Mouse (Mus musculus) liver, embryonic 13.5 days (tissue): ENCODE data around the gene Wdfy2. TPM values are rescaled to one million over a fixed set of nuclear protein-coding genes. Genes with fewer than 3 reads are reported as not detected.
"Not testable (repeated sequence)": the region's sequence is repeated elsewhere in the genome, so short reads cannot be mapped to it uniquely, and the experiment has no call there.

ENCODE experiments used
- ATAC-seq: fragments of 200-750 bp; cut with Nextera tagmentation; 2 replicates; pipeline ENCODE4 v1.8.0; 2017; ENCODE audit warnings: low read depth, mild to moderate bottlenecking, moderate number of reproducible peaks, moderate library complexity
- DNase-seq: peaks from one replicate; pipeline ENCODE4 v3.0.0; 2022
- H3K27ac ChIP-seq: fragments of 300-500 bp; sonication (generic); 2 replicates; pipeline ENCODE4 v1.5.1; 2015; ENCODE audit warnings: moderate library complexity, mild to moderate bottlenecking, inconsistent platforms
- H3K27me3 ChIP-seq: fragments of 300-500 bp; sonication (generic); 2 replicates; pipeline ENCODE4 v1.6.1; 2015; ENCODE audit warnings: mild to moderate bottlenecking, inconsistent platforms
- H3K36me3 ChIP-seq: fragments of 300-500 bp; sonication (generic); 2 replicates; pipeline ENCODE4 v1.6.1; 2015; ENCODE audit warnings: mild to moderate bottlenecking, inconsistent platforms
- H3K4me1 ChIP-seq: fragments of 300-500 bp; sonication (generic); replicated peaks from 2 replicates; pipeline ENCODE4 v1.6.1; 2015; ENCODE audit warnings: inconsistent platforms
- H3K4me2 ChIP-seq: fragments of 300-500 bp; sonication (generic); 2 replicates; pipeline ENCODE4 v1.6.1; 2015; ENCODE audit warnings: inconsistent platforms, mild to moderate bottlenecking, moderate library complexity
- H3K4me3 ChIP-seq: fragments of 300-500 bp; sonication (generic); replicated peaks from 2 replicates; pipeline ENCODE4 v1.5.1; 2015; ENCODE audit warnings: mild to moderate bottlenecking, inconsistent platforms
- H3K9ac ChIP-seq: fragments of 300-500 bp; sonication (generic); 2 replicates; pipeline ENCODE4 v1.6.1; 2015; ENCODE audit warnings: mild to moderate bottlenecking, inconsistent platforms
- H3K9me3 ChIP-seq: fragments of 300-500 bp; sonication (generic); replicated peaks from 2 replicates; pipeline ENCODE4 v1.6.1; 2016; ENCODE audit warnings: inconsistent platforms
- WGBS: fragments of 180-500 bp; shearing (Covaris S2); methylation state at CpG from one replicate; pipeline ENCODE4 v1.1.7; 2015; ENCODE audit not compliant: insufficient replicate concordance; 5-methylcytosine and 5-hydroxymethylcytosine counted together
- polyA plus RNA-seq: library from polyadenylated mRNA; unstranded; fragments of >200 nt; fragmentation: Nextera tagmentation; extraction: Ambion mirVana; gene quantifications from 2 replicates; pipeline ENCODE4 v1.2.1, GENCODE M21; 2015

Wdfy2 gene
- polyA plus RNA-seq, 1 experiment from 2014 or later, result 1.9 TPM

DNA sequence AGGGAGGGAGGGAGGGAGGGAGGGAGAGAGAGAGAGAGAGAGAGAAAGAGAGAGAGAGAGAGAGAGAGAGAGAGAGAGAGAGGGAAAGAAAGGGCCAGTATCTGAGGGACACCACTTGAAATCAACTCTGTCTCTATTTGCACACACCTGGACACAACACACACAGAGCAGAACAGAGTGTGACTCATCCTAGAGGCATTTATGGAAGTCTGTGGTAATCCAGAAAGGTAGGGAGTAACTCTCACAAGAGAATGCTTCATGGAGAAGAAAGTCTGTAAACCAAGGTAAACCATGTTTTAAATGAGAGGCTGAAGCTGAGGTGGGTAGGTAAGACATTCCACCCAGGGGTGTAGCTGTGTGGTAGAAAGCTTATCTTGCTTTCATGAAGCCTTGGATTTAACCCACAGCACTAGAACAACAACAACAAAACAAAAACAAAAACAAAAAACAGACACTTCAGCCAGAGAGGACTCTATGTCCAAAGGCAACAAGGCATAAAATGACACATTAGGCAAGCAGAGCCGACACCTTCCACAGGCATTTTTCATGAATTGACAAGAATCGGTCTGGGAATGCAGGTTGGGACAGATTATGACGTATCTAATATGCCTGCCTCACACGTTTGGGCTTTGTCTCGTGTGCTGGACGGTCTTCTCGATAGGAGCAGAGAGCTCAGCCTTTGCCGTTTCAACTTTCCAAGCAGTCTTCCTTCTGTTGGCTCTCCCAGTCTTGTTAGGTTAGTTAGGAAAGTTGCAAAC lies 11.7 kb upstream of the Wdfy2 start:
- whole genome bisulfite sequencing, result 78% methylated on average over 8 of the region's 8 CpGs

DNA sequence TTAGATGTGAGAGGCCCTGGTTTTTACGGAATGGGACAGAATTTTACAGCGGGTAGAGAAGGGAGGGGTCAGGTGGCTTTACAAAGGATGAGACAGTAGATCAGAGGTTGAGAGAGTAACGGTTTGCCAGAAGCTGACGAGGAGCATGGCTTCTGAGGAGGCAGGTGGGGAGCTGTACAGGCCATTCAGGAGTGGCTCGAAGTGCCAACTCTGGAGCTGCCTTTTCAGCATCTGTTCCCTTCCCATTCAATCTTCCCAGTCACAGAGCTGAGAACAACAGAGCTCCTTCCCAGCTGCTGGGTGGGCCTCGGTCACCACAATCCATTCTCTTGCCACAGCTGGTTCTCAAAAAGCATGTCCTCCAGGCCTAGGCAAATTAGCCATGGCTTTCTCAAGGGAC lies 8.2 kb upstream of the Wdfy2 start:
- Histone ChIP-seq H3K4me3 (no peak overlapping the region), H3K27ac (no peak overlapping the region), H3K9me3 (no peaks in the 10 kb centered on the region), H3K36me3 (no peaks in the 10 kb centered on the region), H3K27me3 (no peaks in the 10 kb centered on the region), H3K4me1 (no peaks in the 10 kb centered on the region), H3K9ac (no peak overlapping the region), H3K4me2 (no peak overlapping the region)
- 63% methylated on average over 6 of the region's 6 CpGs for WGBS
- ATAC-seq (no peak), DNase-seq (no peak)

More for the DNA sequence above, 11.7 kb upstream of the Wdfy2 start:
- no peaks in the 10 kb centered on the region for H3K36me3 ChIP-seq
- H3K4me2 ChIP-seq, result no peak overlapping the region
- ATAC-seq (no peak), DNase-seq (no peak)
- no peaks in the 10 kb centered on the region for H3K9me3 ChIP-seq
- no peak overlapping the region for H3K27ac ChIP-seq
- no peaks in the 10 kb centered on the region for H3K4me1 ChIP-seq
- no peaks in the 10 kb centered on the region for H3K27me3 ChIP-seq
- no peak overlapping the region for H3K4me3 ChIP-seq
- H3K9ac ChIP-seq, result no peak overlapping the region

DNA sequence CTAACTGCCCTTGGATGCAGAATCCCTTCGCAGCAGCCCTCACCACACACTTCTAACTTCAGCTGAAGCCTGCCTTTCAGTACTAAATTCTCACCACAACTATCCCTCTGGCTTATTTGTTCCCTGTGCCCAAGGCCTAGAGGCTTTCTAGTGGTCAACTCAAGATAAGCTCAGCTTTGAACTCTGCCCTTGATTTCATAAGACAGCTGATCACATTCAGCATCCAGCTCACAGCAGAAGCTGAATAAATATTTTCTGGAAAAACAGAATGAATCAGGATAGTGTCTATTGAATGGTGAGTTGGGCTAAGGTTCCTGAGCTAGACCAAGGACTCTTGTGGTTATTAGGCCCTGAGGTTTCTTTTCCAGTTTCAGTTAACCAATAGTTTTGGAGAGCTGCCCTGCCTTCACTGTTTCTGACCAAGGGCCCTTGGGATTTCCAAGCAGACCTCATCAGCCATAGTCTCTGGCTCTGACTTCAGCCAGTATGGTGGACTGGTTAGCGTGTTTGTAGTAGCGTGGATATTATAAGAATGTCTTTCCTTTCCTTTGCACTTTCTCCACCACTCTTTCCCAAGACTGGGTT lies 5.7 kb upstream of the Wdfy2 start:
- Histone ChIP-seq H3K9ac (no peak overlapping the region), H3K4me1 (peaks cover 5% of the 10 kb centered on the region), H3K4me3 (no peak overlapping the region), H3K27me3 (no peaks in the 10 kb centered on the region), H3K9me3 (no peaks in the 10 kb centered on the region), H3K36me3 (no peaks in the 10 kb centered on the region), H3K27ac (no peak overlapping the region), H3K4me2 (no peak overlapping the region)
- WGBS, result 73% methylated on average over 3 of the region's 3 CpGs
- ATAC-seq (no peak), DNase-seq (no peak)

DNA sequence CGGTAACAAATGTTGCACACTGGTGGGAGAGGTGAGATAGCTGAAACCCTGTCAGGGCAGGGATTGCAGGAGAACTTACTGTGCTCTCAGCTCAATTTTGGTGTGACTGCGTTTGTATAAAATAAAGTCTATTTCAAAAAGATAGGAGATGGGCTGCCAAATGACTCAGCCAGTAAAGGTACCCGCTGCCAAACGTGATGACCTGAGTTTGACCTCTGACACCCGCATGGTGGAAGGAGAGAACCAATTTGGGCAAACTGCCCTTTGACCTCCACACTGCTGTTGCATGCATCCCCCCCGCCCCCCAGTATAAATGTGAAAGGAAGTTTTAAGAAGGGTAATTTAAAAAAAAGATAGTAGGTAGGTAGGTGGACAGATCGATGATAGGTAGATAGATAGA lies 4.4 kb upstream of the Wdfy2 start:
- peaks cover 4% of the 10 kb centered on the region; the same call in 1 of the 2 replicates for H3K27me3 ChIP-seq
- no peak overlapping the region for H3K4me3 ChIP-seq
- peaks cover 8% of the 10 kb centered on the region for H3K4me1 ChIP-seq
- no peaks in the 10 kb centered on the region for H3K36me3 ChIP-seq
- WGBS, result 65% methylated on average over 7 of the region's 7 CpGs
- H3K4me2 ChIP-seq, result no peak overlapping the region
- ATAC-seq (no peak), DNase-seq (no peak)
- H3K9ac ChIP-seq, result no peak overlapping the region
- H3K9me3 ChIP-seq, result no peaks in the 10 kb centered on the region
- H3K27ac ChIP-seq, result no peak overlapping the region

DNA sequence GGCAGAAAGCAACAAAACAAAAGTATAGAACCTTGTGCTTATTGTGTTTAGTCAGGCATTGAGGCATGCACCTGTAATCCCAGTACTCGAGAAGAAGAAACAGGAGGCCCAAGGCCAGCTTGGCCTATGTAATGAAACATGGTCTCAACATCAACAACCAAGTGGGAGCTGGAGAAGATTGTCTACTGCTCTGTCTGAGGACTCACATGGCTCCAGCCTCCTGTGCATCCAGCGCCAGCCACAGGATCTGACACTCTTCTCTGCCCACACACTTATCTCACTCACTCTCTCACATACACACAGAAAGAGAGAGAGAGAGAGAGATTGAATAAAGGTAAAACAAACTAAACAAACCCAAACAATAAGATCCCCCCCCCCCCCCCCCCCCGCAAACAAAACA lies 3.9 kb upstream of the Wdfy2 start:
- H3K4me3 ChIP-seq, result no peak overlapping the region
- no peak overlapping the region for H3K4me2 ChIP-seq
- ATAC-seq, result no peak
- peaks cover 13% of the 10 kb centered on the region for H3K4me1 ChIP-seq
- H3K27me3 ChIP-seq, result peaks cover 9% of the 10 kb centered on the region; the same call in 1 of the 2 replicates
- no peak overlapping the region for H3K9ac ChIP-seq
- H3K27ac ChIP-seq, result no peak overlapping the region
- no peaks in the 10 kb centered on the region for H3K36me3 ChIP-seq
- 57% methylated on average over 3 of the region's 3 CpGs for WGBS
- no peaks in the 10 kb centered on the region for H3K9me3 ChIP-seq
- no peak for DNase-seq

DNA sequence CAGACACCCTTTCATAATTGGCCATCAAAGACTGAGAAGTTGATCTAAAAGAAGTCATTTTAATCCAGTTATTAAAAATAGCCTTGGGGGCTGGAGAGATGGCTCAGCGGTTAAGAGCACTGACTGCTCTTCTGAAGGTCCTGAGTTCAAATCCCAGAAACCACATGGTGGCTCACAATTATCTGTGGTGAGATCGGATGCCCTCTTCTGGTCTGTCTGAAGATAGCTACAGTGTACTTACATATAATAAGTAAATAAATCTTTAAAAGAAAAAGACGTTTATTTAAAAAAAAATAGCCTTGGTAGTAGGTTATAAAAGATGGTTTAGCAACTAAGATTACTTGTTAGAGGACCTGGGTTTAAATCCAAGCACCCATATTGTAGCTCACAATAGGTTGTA lies 1.7 kb upstream of the Wdfy2 start:
- not testable (repeated sequence) for DNase-seq, H3K9me3 ChIP-seq, H3K4me2 ChIP-seq, H3K27me3 ChIP-seq, H3K4me3 ChIP-seq, H3K36me3 ChIP-seq, H3K27ac ChIP-seq, H3K9ac ChIP-seq, ATAC-seq
- WGBS, result 64% methylated on average over 3 of the region's 3 CpGs
- H3K4me1 ChIP-seq, result peaks cover 14% of the 10 kb centered on the region

DNA sequence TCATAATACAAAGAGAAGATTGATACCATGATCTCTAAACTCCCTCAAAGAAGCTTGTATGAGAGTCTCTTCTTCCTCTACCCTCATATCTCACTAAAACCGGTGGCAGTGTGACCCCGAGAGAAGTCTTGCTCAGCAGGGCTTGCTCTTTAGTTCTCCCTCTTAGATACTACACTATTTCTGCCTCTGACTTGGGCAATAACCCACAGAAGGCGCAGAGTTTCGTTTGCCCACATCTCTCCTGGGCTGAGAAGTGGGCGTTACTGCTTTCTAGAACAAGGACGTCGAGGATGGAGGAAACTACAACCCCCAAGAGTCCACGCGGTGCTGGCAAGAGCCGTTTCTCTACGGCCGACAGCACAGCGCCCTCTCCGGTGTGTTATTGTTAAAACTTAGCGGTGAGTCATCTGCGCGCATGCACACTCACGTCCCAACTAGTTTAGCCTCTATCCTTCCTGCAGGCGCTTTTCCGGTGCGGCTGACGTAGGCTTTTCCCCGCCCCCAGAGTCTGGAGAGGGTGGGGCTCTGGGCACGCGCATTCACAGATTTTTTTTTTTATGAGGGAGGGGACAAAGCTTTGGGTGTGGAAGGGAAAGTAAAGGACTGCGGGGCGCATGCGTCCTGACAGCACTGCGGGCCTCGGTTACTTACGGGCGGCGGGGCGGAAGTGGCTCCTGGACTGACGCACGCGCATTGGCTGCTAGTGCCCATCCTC lies 395 bp upstream of the Wdfy2 start:
- Histone ChIP-seq H3K27me3 (peaks cover 10% of the 10 kb centered on the region), H3K4me1 (peaks cover 14% of the 10 kb centered on the region), H3K4me3 (peak overlapping the region; percentile 86), H3K36me3 (no peaks in the 10 kb centered on the region; the same call in 1 of the 2 replicates), H3K4me2 (peak overlapping the region; percentile 93), H3K9ac (peak overlapping the region; percentile 82), H3K9me3 (no peaks in the 10 kb centered on the region), H3K27ac (peak overlapping the region; percentile 75)
- peak; percentile 95 for ATAC-seq
- WGBS, result under 1% methylated on average over 37 of the region's 37 CpGs
- DNase-seq, result peak; percentile 97

DNA sequence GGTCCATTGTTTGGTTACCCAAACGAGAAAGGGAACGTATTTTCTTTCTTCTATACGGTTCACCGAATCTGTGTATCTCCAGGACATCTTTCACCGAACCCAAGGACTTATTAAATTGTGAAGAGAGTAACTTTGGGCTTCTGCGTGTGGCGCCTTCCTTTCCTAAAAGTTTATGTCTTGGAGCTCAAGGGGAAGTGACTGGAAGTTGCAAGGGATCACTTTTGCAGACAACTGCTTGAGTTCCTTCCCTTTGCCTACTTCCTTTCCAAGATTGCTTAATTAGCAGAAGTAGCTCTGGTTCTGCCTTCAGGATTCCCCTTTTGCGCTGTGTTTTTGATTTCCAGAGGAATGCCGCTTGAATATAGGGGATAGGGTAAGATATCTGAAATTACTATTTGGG lies 858 bp downstream of the Wdfy2 start:
- Histone ChIP-seq H3K4me1 (peaks cover 14% of the 10 kb centered on the region), H3K9ac (peak overlapping the region; percentile 82), H3K9me3 (no peaks in the 10 kb centered on the region), H3K36me3 (no peaks in the 10 kb centered on the region; the same call in 1 of the 2 replicates), H3K27me3 (peaks cover 10% of the 10 kb centered on the region), H3K4me3 (peak overlapping the region; percentile 86), H3K4me2 (peak overlapping the region; percentile 93), H3K27ac (peak overlapping the region; percentile 60; the same call in 1 of the 2 replicates)
- ATAC-seq (no peak), DNase-seq (no peak)
- WGBS, result 6% methylated on average over 9 of the region's 9 CpGs

DNA sequence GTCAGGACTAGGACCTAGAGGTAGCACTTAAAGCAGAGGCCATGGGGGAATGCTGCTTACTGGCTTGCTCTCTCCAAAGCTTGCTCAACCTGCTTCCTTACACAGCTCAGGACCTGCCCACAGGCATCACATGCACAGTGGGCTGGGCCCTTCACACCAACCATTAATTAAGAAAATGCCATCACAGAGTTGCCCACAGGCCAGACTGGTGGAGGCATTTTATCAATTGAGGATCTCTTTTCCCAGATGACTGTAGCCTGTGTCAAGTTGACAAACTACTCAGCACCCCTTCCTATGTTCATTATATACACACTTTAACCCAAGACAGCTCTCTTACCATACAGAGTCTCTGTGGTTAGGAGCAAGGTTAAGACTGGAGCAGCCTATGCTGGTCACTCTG lies 4.2 kb downstream of the Wdfy2 start:
- Histone ChIP-seq H3K9ac (no peak overlapping the region), H3K4me3 (no peak overlapping the region), H3K4me2 (no peak overlapping the region), H3K27me3 (peaks cover 10% of the 10 kb centered on the region), H3K9me3 (no peaks in the 10 kb centered on the region), H3K4me1 (peaks cover 22% of the 10 kb centered on the region), H3K36me3 (no peaks in the 10 kb centered on the region; the same call in 1 of the 2 replicates), H3K27ac (no peak overlapping the region)
- no peak for ATAC-seq
- DNase-seq, result no peak

DNA sequence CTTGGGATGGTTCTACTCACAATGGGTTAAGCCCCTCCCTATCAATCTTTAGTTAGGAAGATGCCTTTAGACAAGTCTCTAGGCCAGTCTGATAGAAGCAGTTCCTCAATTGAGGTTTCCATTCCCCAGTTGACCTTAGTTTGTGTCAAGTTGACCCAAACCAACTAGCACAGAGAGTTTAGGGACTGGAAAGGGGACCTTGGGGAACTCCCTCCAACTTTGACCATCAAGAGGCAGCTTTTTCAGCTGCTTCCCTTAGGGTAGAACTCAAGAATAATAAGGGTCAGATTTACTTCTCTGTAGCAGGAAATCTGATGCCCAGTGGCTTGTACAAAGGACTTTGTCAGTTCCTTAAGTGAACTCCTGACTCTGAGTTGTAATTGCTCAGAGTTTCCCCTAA lies 5.0 kb downstream of the Wdfy2 start:
- DNase-seq (no peak), ATAC-seq (no peak)
- H3K36me3 ChIP-seq, result no peaks in the 10 kb centered on the region; the same call in 1 of the 2 replicates
- peaks cover 10% of the 10 kb centered on the region for H3K27me3 ChIP-seq
- no peak overlapping the region for H3K4me2 ChIP-seq
- H3K9me3 ChIP-seq, result no peaks in the 10 kb centered on the region
- peaks cover 22% of the 10 kb centered on the region for H3K4me1 ChIP-seq
- no peak overlapping the region for H3K9ac ChIP-seq
- H3K4me3 ChIP-seq, result no peak overlapping the region
- no peak overlapping the region for H3K27ac ChIP-seq

DNA sequence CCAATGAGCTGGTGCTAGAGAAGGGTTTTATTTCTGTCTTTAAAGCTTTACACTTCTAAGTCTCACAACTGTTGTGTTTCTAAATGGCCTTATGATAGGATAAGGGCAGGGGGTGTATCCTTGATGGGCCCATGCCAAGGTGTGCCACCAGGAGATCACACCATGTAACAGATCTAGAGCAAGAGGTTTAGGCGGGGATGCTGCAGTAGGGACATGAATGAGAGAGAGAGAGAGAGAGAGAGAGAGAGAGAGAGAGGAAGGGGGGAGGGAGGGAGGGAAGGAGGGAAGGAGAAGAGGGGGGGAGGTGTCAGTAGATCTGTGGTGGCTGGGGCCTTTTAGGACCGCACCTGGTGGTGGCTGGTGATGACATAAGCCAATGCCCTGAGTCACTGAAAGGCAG lies 5.5 kb downstream of the Wdfy2 start:
- ATAC-seq (no peak), DNase-seq (no peak)
- Histone ChIP-seq H3K27ac (no peak overlapping the region), H3K9ac (no peak overlapping the region), H3K4me3 (no peak overlapping the region), H3K4me1 (peaks cover 19% of the 10 kb centered on the region), H3K36me3 (no peaks in the 10 kb centered on the region; the same call in 1 of the 2 replicates), H3K27me3 (peaks cover 6% of the 10 kb centered on the region), H3K9me3 (no peaks in the 10 kb centered on the region), H3K4me2 (no peak overlapping the region)
- WGBS, result 39% methylated on average over 2 of the region's 2 CpGs
